Mouse (Mus musculus) heart, embryonic 16.5 days (tissue): ENCODE data around the gene Stk39. TPM values are rescaled to one million over a fixed set of nuclear protein-coding genes. Genes with fewer than 3 reads are reported as not detected.

Experiments
- ATAC-seq: fragments of 200-750 bp; cut with Nextera tagmentation; replicated peaks from 2 replicates; pipeline ENCODE4 v1.8.0; 2017; ENCODE audit warnings: moderate number of reproducible peaks; ENCODE audit not compliant: insufficient read depth, low FRiP score; ENCODE audit errors: extremely low read depth
- H3K27ac ChIP-seq: fragments of 300-500 bp; sonication (generic); 2 replicates; pipeline ENCODE4 v1.5.1; 2014; ENCODE audit warnings: mild to moderate bottlenecking, low read length, control low read depth, moderate library complexity
- H3K27me3 ChIP-seq: fragments of 300-500 bp; sonication (generic); 2 replicates; pipeline ENCODE4 v1.6.1; 2014; ENCODE audit warnings: low read length, mixed read lengths; ENCODE audit not compliant: control insufficient read depth, insufficient read depth
- H3K36me3 ChIP-seq: fragments of 300-500 bp; sonication (generic); 2 replicates; pipeline ENCODE4 v1.6.1; 2014; ENCODE audit not compliant: control insufficient read depth, insufficient read depth
- H3K4me1 ChIP-seq: fragments of 300-500 bp; sonication (generic); 2 replicates; pipeline ENCODE4 v1.6.1; 2014; ENCODE audit warnings: low read length, mixed read lengths; ENCODE audit not compliant: control insufficient read depth, insufficient read depth
- H3K4me2 ChIP-seq: fragments of 300-500 bp; sonication (generic); 2 replicates; pipeline ENCODE4 v1.6.1; 2014; ENCODE audit warnings: low read depth, mild to moderate bottlenecking, control low read depth, low read length
- H3K4me3 ChIP-seq: fragments of 300-500 bp; sonication (generic); 2 replicates; pipeline ENCODE4 v1.5.1; 2014; ENCODE audit warnings: mild to moderate bottlenecking, control low read depth, low read length
- H3K9ac ChIP-seq: fragments of 300-500 bp; sonication (generic); 2 replicates; pipeline ENCODE4 v1.6.1; 2014; ENCODE audit warnings: low read length, control low read depth
- H3K9me3 ChIP-seq: fragments of 300-500 bp; sonication (generic); replicated peaks from 2 replicates; pipeline ENCODE4 v1.6.1; 2016; ENCODE audit warnings: low read length; ENCODE audit not compliant: control insufficient read depth
- WGBS: fragments of 180-500 bp; shearing (Covaris S2); extraction: QIAGEN DNeasy Blood & Tissue Kit; methylation state at CpG from one replicate; pipeline ENCODE4 v1.1.7; 2014; 5-methylcytosine and 5-hydroxymethylcytosine counted together
- polyA plus RNA-seq: library from polyadenylated mRNA; unstranded; fragments of >200 nt; fragmentation: Nextera tagmentation; extraction: Ambion mirVana; gene quantifications from 2 replicates; pipeline ENCODE4 v1.2.1, GENCODE M21; 2015

The Stk39 gene
- 61.8 and 66.0 TPM in 2 replicates for polyA plus RNA-seq

DNA sequence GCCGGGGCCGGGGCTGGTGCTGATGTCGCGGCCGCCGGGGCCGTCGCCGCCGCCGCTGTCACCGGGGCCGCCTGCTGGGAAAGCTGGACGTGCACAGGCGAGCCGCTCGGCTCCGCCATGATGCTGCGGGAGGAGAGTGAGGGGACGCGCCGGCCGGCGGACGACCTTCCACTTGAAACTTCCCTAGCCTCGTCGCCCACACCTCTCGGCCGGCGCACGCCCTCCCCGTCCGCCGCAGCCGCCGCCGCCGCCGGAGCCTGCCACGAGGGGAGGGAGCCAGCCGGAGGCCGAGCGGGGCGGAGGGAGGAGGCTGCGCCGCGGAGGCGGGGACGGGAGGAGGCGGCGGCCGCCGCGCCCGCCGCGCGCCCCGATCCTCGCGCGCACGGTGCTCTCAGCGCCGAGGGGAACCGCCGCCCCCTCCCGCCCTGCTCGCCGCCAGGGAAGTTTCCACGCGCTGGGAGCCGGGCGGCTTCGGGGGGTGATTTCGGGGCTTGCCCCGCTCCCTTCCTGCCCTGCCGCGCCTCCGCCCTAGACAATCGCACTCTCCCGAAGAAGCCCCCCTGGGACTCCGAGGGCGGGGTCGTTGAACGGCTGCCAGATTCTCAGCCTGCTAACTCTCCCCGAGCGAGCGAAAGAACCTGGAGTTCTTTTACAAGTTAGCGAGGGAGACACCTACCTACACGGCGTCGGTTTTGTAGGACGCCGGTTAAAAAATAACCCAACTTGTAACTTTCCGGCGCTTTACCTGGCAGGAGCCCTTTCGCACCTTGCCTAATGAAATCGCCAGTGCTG lies at the start of gene Stk39:
Gene Stk39 (minus strand): TSS at position 510 of the 792 bp plus-strand sequence.
- Histone ChIP-seq H3K4me1 (peaks cover 21% of the 10 kb centered on the region), H3K4me2 (peak within 1 kb of the TSS; percentile 80), H3K9ac (peak within 1 kb of the TSS; percentile 98), H3K27me3 (no peaks in the 10 kb centered on the region), H3K36me3 (no peaks in the 10 kb centered on the region), H3K9me3 (no peaks in the 10 kb centered on the region), H3K27ac (peak within 1 kb of the TSS; percentile 98), H3K4me3 (peak within 1 kb of the TSS; percentile 83)
- peak; percentile 81 for ATAC-seq
- under 1% methylated on average over 84 of the region's 99 CpGs for WGBS

DNA sequence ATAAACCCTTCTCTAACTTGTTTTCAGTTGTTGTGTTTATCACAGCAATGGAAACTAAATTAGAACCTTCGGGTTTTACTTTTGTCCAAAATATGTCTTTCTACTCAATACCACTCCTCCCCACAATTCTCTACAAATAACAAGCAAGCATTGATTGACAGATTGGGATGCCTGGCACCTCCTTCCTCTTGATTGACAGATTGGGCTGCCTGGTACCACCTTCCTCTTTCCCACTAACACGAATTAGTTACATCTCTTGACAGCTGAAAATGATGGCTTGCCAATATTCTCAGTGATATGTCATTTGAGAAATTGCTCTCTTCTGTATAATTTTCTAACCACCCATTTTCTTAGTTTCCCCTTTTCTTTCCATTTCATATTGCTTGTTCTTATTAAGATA lies 43.3 kb upstream of the Stk39 start:
- no peak overlapping the region for H3K9ac ChIP-seq
- H3K4me3 ChIP-seq = no peak overlapping the region
- no peak overlapping the region for H3K4me2 ChIP-seq
- 0 out of 2 replicates have a peak, but pooled peaks cover 2% of the 10 kb centered on the region for H3K4me1 ChIP-seq
- no peak overlapping the region for H3K27ac ChIP-seq
- H3K9me3 ChIP-seq = no peaks in the 10 kb centered on the region
- ATAC-seq = no peak
- WGBS = 66% methylated on average over 2 of the region's 2 CpGs
- H3K36me3 ChIP-seq = no peaks in the 10 kb centered on the region
- no peaks in the 10 kb centered on the region; the same call in 1 of the 2 replicates for H3K27me3 ChIP-seq

DNA sequence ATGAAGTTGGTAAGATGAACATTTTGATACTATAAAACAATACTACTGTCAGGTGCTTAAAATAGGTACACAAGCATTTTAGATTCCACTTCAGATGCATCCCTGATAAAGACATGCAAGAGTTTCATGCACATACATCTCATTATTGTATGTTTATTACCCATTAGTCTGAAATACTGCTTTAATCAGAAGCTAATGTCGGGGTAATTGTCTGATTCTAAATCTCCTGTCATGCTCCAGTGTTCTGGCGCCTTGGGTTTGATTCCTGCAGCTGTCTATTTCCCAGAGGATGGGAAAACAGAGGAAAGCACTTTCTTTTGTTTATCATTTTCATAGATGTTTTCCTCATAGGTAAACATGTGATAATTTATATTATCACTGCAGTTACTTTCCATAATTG lies 31.1 kb upstream of the Stk39 start:
- Histone ChIP-seq H3K27ac (no peak overlapping the region), H3K9me3 (no peaks in the 10 kb centered on the region), H3K36me3 (no peaks in the 10 kb centered on the region), H3K4me1 (no peaks in the 10 kb centered on the region), H3K4me2 (no peak overlapping the region), H3K9ac (no peak overlapping the region), H3K4me3 (no peak overlapping the region), H3K27me3 (no peaks in the 10 kb centered on the region)
- 86% methylated on average over 2 of the region's 2 CpGs for WGBS
- no peak for ATAC-seq

DNA sequence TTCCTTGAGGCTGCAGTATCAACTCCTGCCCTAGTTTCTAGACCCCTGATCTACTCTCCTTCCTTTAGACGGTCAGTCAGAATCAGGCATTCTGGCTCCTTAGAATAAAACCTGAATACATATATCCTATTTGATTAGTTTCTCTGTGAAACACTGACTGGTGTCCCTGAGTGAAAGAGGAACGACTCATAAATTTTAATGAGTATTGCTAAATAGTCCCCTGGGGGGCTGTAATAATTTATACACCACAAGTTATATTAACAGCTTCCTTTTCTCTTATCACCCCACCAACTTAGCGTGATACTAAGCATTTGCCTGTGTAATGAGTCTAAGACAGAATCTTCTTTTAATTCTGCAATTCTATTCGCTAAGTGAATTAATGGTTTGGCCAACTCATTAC lies 30.7 kb upstream of the Stk39 start:
- Histone ChIP-seq H3K36me3 (no peaks in the 10 kb centered on the region), H3K4me1 (no peaks in the 10 kb centered on the region), H3K27me3 (no peaks in the 10 kb centered on the region), H3K4me2 (no peak overlapping the region), H3K27ac (no peak overlapping the region), H3K9ac (no peak overlapping the region), H3K4me3 (no peak overlapping the region), H3K9me3 (no peaks in the 10 kb centered on the region)
- 82% methylated on average over 4 of the region's 4 CpGs for WGBS
- ATAC-seq = no peak

DNA sequence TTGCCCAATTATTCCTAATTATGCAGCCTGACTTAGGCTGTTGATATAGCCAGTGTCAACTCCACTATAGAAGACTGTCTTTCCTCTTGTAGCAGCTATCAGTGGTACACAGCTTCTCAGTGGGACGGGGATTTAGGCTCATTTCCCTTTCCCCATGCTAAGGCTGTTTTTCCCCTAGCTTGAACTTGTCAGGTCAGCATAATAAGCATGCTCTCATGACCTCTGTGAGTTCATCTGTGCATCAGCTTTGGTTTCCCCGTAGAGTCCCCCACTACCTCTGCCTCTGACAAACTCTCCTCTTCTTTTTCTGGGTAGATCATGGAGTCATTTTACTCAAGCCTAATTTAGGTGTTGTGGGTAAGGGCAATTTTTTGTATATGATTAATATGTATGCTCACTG lies 30.2 kb upstream of the Stk39 start:
- no peak overlapping the region for H3K9ac ChIP-seq
- H3K4me2 ChIP-seq = no peak overlapping the region
- no peak for ATAC-seq
- no peaks in the 10 kb centered on the region for H3K36me3 ChIP-seq
- H3K4me3 ChIP-seq = no peak overlapping the region
- no peaks in the 10 kb centered on the region for H3K27me3 ChIP-seq
- 66% methylated on average over 2 of the region's 2 CpGs for WGBS
- H3K4me1 ChIP-seq = no peaks in the 10 kb centered on the region
- H3K27ac ChIP-seq = no peak overlapping the region
- no peaks in the 10 kb centered on the region for H3K9me3 ChIP-seq

DNA sequence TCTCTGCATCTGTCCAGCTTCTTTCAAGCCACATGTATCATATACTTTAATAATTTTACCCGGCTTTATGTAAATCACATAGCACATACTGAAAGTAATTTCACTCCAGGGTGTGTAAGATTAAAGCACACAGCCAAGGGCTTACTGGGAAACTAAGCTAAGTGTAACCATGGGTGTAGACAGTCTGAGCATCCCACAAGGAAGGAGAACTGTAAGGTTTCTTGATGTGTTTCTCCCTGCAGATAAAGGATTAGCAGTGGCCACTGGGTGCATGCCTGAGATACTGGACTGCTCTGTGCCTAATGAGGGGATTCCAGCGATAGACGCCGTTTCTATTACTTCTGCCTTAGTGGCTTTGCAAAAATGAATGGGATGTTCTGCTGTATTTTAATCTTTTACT lies 14.2 kb upstream of the Stk39 start:
- no peak for ATAC-seq
- no peaks in the 10 kb centered on the region for H3K4me1 ChIP-seq
- H3K36me3 ChIP-seq = no peaks in the 10 kb centered on the region
- WGBS = 78% methylated on average over 4 of the region's 4 CpGs
- no peak overlapping the region for H3K9ac ChIP-seq
- H3K4me3 ChIP-seq = no peak overlapping the region
- H3K4me2 ChIP-seq = no peak overlapping the region
- no peaks in the 10 kb centered on the region for H3K27me3 ChIP-seq
- H3K9me3 ChIP-seq = no peaks in the 10 kb centered on the region
- no peak overlapping the region for H3K27ac ChIP-seq

DNA sequence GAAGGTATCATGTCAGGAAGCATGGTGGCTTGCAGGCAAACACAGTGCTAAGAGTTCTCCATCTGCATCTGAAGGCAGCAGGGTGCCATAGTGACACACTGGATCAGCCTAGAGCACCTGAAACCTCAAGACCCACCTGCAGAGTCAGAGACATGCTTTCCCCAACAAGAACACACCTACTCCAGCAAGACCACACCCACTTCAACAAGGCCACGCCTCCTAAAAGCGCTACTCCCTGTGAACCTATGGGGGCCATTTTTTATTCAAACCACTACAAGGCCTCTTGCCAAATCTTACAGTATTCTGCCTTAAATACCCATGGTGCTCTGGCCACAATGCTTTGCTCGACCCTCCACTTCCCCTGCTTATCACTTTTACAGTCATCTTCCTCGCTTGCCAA lies 13.1 kb upstream of the Stk39 start:
- no peak overlapping the region for H3K27ac ChIP-seq
- H3K4me3 ChIP-seq = no peak overlapping the region
- WGBS = 28% methylated on average over 4 of the region's 4 CpGs
- H3K4me2 ChIP-seq = no peak overlapping the region
- H3K9me3 ChIP-seq = no peaks in the 10 kb centered on the region
- no peaks in the 10 kb centered on the region for H3K27me3 ChIP-seq
- no peak for ATAC-seq
- H3K9ac ChIP-seq = no peak overlapping the region
- no peaks in the 10 kb centered on the region for H3K36me3 ChIP-seq
- H3K4me1 ChIP-seq = no peaks in the 10 kb centered on the region

DNA sequence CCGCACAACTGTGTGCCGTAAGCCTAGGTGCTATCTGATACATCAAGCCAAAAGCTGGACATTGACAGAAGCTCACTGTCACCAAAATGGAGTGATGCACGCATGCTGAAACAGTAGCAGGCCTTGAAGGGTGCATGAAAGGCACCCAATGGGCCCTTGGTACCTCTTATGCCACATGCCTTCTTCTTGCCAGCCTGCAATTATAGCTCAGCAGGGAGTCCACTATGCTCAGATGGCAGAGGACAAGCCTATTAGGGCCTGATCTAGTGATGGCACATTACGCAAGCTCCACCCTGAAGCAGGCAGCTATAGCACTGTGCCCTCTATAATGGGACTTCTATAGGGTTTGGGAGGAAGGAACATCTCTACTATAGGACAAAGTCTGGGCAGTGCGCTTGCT lies 10.8 kb upstream of the Stk39 start:
- Histone ChIP-seq H3K9ac (no peak overlapping the region), H3K27ac (no peak overlapping the region), H3K4me1 (no peaks in the 10 kb centered on the region), H3K36me3 (no peaks in the 10 kb centered on the region), H3K9me3 (no peaks in the 10 kb centered on the region), H3K27me3 (no peaks in the 10 kb centered on the region), H3K4me3 (no peak overlapping the region), H3K4me2 (no peak overlapping the region)
- 90% methylated on average over 5 of the region's 5 CpGs for WGBS
- ATAC-seq = no peak

DNA sequence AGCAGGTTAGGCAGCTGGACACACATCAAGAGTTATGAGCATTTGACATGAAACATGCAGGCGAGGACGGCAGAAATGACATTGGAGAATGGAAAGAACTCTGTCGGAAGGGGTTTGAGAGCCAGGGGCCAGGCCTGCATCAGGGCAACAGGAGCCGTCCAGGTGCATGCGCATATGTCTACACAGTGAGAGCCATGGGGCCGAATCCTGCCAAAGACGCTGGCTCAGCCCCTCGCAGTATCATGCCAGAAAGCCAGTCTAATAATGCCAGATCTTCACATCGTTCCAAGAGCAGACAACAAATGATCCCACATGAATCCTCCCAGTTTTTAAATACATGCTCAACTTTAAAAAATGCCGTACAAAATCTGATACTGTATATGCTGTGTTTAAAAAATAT lies 7.8 kb upstream of the Stk39 start:
- H3K27ac ChIP-seq = no peak overlapping the region
- H3K4me3 ChIP-seq = no peak overlapping the region
- no peak for ATAC-seq
- no peaks in the 10 kb centered on the region for H3K9me3 ChIP-seq
- no peaks in the 10 kb centered on the region for H3K4me1 ChIP-seq
- H3K4me2 ChIP-seq = no peak overlapping the region
- no peaks in the 10 kb centered on the region for H3K36me3 ChIP-seq
- 85% methylated on average over 10 of the region's 10 CpGs for WGBS
- H3K27me3 ChIP-seq = no peaks in the 10 kb centered on the region
- H3K9ac ChIP-seq = no peak overlapping the region
